Mouse (Mus musculus) layer of hippocampus, adult 11-12 months (tissue): Measurements from ENCODE around the gene Siah1a.

Experiments
- DNase-seq: peaks from one replicate; pipeline ENCODE4 v3.0.0; 2022; ENCODE audit warnings: low spot score

Gene Siah1a

DNA sequence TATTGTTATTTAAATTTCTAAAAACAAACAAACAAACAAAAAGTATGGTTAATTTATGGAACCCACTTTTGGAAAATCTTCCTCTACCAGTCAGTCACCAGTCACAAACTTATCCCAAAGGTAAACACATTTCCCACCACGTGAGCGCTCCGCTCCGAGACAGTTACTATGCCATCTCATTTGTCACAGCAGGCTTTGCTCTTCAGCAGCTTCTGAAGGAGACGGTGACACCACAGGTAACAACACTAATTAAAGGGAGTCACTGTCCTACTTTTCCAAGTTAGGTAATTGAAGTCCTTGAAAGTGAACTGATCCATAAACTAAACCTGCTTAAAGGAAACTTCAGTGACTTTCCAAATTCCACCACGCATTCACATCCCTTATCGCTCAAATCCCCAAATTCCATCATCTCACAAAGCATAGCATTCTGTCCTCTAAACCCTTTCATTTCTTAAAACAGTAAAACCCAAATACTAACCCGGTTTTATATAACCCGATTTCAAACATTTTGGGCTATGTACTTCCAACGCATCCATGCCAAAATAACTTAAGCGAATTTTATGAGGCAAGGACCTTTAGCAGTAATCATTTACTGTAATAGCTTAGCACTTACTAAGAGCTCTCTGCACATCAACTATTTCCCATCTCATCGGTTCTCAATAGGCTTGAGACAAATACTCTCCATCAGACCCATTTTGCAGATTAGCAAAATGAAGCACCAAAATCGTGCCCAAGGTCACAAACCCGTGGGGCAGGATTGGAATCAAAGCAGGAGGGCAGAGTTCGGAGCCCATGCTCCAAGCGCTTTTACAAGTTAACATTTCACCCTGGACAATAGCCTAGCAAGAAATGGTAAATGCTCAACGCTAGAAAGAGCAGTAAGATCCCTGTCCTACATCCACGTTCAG lies 1.2 kb downstream of the Siah1a start:
- no peak for DNase-seq

DNA sequence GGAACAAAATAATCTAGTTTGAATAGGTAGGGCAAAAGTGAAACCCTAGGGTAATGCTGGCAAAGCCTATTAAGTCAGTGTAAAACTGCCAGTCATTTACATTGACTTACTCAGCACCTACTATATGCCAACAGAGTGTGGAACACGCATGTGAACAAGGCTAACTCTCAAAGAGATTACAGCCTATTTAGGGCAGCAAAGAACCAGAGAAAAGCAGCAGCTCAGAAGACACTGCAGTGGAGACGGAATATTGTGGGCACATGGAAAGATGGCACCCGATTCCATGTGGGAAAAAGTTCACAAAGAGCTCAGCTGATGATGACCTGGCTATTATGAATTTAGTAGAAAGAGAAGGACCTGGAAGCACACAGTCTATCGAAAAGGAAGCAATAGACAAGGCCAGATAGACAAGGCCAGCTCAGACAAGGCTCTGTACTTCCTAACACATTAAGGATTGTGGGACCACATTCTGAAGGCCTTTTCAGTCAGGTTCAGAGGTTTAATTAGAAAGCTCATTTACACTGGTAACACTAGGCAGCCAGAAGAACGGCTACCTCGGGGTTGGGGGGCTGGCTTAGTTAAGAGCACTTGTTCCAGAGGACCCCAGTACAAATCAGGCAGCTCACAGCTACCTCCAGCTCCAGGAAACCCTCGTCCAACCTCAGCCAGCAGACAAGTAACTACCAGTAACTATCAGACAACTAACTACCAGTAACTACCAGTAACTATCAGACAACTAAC lies 3.0 kb downstream of the Siah1a start:
- DNase-seq = no peak

DNA sequence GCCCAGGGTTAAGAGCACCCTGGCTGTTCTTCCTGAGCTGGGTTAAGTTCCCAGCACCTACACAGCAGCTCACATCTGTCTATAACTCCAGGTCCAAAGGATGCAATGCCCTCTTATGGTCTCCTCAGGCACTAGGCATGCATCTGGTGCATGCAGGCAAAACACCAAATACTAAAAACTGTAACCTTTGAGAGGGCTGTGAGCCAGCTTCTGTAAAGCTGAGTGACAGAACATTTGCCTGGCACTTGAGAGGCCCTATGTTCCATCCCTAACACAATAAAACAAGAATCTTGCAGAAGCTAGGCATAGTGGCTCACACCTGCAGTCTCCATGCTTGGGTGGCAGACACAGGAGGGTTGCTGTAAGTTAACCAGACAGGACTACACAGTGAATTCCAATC lies 4.1 kb downstream of the Siah1a start:
- no peak for DNase-seq

DNA sequence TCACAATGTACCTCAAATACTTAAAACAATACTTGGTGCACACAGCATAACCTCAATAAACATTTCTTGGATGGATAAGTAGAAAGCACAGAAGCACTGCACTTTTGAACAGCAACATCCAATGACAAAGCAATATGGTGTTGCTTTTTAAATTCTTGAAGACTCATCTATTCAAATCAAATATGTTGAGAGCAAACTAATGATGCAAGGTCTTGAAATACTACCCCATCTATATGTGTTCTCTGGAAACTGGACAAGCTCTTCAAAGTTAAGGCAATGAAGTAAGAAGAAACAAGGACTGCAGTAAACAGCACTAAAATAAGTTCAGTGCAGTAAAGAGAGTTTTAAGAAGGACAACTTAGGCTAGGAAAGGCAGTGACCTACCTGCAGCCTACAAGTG lies 4.8 kb downstream of the Siah1a start:
- no peak for DNase-seq

DNA sequence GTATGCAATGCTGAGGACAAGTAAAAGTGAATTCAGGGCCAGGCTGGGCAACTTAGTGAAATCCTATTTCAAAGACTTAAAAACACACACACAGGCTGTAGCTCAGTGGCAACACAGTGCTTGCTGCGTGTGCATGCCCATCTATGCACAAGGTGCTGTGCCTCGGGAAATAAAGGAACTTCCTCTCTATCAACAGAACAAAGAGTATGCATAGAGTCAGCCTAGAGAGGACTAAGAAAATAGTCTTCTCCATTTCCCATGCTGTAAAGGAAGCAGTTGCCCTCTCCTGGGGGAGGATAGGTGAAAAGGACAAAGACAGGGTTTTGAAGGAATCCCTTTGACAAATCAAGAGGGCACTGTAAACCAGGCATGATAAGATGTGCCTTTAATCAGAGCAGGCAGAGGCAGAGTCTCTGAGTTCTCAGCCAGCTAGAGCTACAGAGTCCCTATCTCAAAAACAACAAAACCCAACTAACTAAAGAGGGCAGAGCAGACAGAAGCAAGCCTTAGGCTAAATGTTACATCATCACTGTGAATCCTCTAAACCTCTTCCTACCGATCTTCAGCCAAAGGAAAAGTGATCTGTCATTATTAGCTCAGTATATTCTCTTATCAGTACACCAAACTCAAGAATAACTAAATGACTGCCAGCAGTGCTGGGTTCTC lies 10.2 kb downstream of the Siah1a start:
- no peak for DNase-seq

DNA sequence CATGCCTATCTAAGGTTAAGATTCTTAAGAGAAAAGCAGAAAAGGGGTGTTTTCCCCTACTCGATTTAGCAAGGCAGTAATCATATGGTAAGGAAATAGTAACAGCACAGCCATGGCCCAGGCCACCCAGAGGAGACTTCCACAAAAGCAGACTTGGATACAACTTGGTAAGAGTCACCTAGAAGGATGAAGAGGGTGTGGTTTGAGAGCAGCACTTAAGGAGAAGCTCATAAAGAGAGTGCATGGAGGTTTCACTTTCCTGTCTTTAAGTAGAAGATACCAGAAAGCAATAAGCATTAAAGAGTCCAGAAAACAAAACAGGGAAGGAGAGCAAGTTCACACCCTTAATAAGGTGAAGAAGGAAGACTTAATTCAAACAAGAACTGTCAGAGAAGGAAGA lies 10.8 kb downstream of the Siah1a start:
- DNase-seq = no peak

DNA sequence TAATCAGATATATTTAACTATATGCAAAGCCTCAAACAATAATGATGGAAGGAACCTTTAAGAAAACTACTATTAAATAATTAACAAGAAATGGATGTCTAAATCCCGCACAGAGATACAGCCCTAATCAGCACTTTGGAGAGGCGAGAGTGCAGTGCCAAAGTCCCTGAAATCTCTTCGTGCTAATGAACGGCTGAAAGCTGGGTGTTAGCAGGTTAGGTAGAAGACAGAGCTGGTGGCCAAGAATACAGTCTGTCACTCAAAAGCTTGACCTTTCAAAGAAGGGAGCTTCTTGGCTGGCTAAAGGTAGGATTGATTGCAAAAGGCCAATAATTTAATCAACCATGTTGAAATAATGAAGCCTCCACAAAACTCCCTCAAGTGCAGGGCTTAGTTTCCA lies 11.6 kb downstream of the Siah1a start:
- DNase-seq = no peak

DNA sequence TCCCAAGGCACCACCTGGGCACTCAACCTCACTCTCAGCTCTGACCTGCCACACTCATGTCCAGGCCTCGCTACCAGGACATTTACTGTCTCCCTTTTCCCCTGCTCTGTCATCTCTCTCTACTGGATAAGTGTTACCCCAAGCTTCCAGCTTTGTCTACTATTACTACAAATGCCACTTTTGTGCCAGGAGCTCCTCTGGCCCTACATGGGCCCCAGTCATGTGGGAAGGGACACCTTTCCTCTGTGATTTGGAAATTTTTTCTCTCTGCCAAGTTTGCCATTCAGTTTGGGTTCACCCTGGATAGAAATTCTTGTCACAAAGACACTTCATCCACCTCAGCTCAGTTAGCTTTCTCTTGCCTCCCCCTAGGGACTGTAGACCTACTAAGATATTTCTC lies 14.9 kb downstream of the Siah1a start:
- DNase-seq = no peak

DNA sequence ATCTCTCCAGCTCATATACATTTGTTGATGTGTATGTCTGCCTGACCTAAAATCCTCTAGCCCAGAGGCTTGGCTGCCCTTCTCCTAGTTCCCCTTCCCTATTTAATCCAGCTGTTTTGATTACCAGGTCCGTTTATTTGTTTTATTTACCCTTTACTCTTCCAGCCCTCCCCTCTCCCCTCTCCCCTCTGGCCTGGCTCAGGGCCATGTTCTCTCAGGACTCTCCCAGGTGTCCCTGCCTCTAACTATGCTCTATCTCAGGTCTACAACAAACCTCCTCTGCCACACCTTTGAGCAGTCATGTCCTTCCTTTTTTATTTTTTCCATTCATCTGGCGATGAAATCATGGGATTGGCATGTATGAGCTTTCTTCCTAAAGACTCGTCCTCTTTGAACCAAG lies 15.4 kb downstream of the Siah1a start:
- DNase-seq = no peak

DNA sequence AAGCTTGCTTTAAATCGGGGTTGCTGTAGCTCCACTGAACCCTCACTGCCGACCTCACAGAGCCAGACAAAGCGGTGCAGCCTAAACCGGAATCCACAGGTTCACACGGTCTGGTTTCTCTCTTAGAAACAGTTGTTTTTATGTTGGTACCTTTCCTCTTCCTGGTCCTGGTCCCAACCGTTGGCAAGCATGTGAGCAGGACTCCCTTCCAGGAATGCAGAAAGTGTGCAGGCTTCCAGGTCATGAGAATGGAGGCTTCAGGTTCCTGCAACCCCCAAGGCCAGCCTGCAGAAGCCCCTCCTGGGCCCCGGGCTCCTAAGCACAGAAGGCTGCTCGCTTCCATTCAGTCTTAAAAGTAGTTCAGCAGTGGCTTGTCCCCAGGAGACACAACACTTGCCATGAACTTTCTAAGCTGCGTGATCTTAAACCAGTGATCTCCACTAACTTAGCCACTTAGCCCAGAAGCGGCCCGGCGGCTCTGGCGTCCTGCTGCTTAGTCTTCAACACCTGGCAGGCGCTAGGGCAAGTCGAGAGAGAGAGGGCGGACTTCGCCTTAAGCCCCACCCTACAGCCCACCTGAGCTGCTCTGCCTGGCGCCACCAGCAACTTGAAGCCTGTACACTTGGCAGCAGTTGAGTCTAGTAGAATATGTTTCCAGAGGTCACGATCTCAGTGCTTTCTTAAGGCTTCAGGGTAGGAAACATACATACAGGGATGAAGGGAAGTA lies 17.3 kb downstream of the Siah1a start:
- DNase-seq = no peak

DNA sequence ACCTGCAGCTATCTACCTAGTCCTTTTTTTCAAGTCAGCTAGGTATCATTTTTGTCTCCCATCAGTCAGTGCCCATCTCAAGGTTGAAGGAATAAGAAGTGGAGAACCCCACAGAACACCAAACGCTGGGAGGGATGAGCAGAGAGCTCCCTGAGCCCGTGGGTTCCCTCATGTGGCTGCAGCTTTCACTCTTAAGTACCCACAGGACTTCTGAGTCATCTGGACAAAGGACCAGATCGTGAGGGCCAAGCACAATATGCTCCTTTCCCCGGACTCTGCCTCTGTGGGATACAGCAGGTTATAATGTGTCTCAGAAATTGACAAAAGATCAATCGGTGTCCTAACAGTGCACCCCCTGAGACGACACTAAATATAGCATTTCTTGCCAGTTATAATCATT lies 18.8 kb downstream of the Siah1a start:
- DNase-seq = no peak

DNA sequence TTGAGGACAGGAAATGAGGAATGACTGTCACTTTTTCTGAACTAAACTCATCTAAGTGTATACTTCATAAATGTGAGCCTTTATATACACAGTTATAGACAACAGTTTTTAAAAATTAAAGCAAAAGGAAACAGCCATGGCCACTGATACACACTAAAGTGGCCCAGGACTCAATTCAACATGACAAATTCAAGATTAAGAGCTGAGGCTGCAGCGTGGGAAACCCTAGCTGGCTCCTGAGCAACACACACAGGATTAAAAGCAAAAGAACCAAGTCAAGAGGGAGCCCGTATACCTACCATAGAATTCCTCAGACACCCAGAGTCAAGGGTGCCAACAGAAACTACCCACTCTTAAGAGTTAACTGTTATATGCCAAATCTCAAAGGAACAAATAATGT lies 24.2 kb downstream of the Siah1a start:
- no peak for DNase-seq

DNA sequence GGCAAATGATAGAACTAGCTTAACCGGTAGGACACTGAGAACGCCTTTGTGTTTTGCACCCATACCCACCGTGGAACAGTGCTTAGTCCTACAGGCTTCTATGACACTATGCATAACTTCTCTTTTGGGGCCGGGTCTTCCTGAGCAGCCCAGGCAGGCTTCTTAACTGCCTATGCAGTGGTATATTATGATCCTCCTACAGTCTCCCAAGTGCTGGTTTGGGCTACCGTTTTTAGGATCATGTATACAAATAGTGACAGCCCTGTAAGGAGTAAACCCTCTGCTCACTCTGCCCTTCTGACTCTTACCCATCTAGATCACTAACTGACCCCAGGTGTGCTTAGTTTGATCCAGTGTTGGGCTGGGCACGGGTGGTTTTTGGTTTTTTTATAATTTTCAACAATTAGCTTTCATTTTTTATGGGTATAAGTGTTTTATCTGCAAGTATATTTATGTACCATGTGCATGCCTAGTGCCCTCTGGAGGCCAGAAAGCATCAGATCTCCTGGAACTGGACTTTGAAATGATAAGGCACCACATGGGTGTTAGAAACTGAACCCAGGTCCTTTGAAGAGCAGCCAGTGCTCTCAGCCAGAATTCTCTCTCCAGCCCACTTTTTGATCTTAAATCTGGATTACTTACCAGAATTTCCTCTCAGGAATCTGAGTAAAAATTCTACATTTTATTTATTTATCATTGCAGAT lies 24.8 kb downstream of the Siah1a start:
- no peak for DNase-seq

DNA sequence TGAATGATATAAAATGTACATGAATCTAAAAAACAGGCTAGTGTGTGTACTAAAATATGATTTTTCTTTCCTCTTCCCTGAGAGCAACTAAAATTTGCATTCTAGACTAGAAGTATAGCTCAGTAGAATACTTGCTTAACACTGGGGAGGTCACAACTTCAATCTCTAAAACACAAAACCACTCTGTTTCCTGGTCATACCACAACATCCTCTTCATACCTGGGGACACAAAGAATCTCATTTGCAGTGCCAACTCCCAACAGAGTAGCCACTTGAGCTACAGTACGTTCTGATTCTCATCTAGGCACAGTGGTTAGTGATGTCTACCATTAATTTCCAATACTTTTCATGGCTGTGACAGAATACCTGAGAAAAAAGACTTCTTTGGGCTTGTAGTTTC lies 26.4 kb downstream of the Siah1a start:
- DNase-seq = no peak

DNA sequence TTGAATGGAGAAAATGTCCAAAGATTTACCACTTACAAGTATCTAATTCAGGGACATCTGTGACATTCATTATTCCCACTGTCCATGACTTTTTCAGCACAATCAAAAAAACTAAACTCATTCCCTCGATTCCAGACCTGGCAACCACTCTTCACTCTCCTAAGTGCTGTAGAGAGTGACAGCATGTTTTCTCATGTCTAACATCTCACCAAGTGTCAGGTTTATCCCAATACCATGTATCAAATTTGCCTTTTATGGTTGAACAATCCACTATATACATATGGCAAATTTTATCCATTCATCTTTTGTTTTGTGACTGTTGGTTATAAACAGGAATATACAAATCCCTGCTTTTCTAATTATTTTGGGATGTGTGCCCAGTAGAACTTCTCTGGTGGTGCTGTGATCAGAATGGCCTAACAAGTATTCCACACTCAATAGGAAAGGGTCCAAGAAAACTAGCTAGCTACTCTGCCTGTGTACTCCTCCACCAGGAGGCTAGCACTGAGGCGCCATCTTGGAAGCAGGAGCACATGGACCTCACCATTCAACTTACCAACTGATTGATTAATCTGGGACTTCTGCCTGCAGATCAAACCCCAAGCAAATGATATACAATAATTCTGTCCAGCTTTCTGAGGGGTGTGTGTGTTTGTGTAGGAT lies 27.3 kb downstream of the Siah1a start:
- DNase-seq = no peak

DNA sequence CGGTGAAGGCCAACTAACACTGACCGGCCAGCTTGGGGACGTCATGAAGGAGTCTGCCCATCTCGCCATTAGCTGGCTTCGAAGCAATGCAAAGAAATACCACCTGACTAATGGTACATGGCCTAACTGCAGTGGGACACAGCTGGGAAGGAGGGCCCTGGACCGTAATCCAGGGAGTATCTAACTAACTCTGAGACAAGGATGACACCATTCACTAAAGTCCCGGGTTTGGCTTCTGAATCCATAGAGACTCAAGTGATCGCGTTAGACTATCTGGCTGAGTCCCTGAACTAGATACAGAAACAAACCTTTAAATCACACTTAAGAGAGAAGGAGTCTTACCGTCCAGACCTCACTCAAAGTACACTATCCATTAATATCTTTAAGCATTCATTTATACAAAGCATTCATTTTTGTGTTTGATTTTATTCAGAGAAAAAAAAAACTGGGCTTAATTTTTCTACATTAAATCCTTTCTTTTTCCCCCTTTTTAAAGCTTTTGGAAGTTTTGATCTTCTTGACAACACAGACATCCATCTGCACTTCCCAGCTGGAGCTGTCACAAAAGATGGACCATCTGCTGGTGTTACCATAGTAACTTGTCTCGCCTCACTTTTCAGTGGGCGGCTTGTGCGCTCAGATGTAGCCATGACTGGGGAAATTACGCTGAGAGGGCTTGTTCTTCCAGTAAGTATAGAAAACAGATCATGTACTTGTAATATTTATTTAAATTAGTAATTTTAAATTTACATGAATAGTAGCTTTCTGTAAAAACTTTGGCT lies 32.1 kb downstream of the Siah1a start:
- peak; percentile 82 for DNase-seq

DNA sequence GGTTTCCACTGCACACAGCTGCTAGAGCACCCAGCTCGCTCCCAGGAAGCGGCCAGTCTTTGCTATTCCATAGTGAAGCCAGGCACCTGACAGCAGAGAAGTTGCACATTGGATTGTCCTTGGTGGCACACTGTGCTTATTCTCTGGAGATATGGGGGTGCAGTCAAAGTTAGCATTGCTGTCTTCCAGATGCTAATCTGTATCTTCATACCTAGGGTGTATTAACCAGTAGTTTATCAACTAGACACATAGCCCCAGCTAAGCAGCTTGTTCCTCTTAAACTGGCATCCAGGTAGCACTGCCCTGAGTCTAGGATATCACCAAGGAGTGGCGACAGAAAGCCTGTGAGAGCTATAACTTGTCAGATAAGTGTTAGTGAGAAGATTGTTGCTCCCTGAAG lies 33.1 kb downstream of the Siah1a start:
- DNase-seq = no peak

DNA sequence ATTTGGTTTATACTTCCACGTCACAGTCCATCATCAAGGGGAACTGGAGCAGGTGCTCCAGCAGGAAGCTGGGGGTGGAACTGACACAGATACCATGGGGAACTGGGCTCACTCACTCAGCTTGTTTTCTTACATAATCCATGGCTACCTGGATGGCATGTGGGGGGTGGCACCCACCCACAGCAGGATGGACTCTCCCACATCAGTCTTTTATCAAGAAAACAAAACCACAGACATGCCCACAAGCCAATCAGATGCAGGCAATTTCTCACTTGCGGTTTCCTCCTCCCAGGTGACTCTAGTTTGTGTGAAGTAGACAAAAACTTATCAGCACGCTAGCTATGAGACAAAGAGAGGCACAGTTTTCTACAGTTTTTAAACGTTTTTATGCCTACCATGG lies 37.9 kb downstream of the Siah1a start:
- DNase-seq = no peak

DNA sequence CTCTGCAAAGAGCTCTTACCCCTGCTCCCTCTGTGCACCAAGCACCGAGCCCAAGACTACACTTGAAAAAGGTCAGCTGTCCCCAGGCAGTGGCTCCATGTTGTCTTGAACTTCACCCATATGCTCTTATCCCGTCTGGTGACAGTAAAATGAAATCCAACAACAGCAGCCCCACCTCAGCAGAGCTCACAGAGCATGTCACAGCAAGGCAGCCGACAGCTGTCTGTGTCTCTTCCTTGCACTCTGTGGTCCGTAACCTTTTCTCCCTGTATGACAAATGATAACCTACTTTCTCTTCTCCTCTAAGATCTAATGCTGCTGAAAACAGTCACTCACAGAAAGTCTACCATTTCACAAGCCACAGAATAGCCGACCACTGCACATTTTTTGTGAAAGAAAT lies 39.0 kb downstream of the Siah1a start:
- DNase-seq = no peak

DNA sequence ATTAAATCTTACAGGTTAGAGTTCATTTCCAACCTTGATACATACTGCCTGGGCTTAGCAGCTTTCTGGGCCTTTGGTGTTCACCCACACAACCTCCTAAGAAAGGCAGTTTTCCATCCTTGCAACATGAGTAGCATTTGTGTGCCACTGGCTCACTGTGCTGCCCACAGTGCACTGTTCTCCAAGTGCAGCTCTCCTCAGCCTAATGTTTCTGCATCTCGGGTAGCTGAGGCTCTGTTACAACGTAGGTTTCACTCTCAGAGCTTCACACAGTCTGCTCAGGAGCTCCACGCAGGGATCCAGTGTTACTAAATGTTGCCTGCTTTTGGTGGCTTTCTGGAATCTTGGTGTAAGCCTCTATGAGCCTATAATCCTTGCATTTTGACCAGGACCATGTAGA lies 40.4 kb downstream of the Siah1a start:
- DNase-seq = no peak
